Mouse (Mus musculus): ENCODE results near the gene Col5a2.

- TF ChIP-seq POLR2A (IDR thresholded peaks at IDR 0.05; ENCODE audit: control insufficient read depth, extremely low read depth, insufficient read depth, low read length, poor library complexity) = no peak
- TF ChIP-seq CTCF (IDR thresholded peaks at IDR 0.05; ENCODE audit: borderline replicate concordance, control insufficient read depth, extremely low read depth, insufficient read depth, low read length, poor library complexity) = no peak
Observed at GRCm38 (mm10) chr1:45472751-45473150, 30.3 kb downstream of the Col5a2 start.
